Mouse (Mus musculus) forebrain, postnatal 0 days (tissue): ENCODE measurements around the gene Gsap. TPM values are rescaled to one million over a fixed set of nuclear protein-coding genes. Genes with fewer than 3 reads are reported as not detected.
"Not testable (repeated sequence)": the region's sequence is repeated elsewhere in the genome, so short reads cannot be mapped to it uniquely, and the experiment has no call there.

ENCODE experiments used
- ATAC-seq: fragments of 200-750 bp; cut with Nextera tagmentation; 2 replicates; pipeline ENCODE4 v1.8.0; 2017; ENCODE audit warnings: mild to moderate bottlenecking, moderate library complexity
- DNase-seq: peaks from one replicate; pipeline ENCODE4 v3.0.0-alpha.2; 2015
- H3K27ac ChIP-seq: fragments of 300-500 bp; sonication (generic); 2 replicates; pipeline ENCODE4 v1.5.1; 2014; ENCODE audit warnings: low read depth, mild to moderate bottlenecking, antibody characterized with exemption, low read length, moderate library complexity, mixed read lengths
- H3K27me3 ChIP-seq: fragments of 300-500 bp; sonication (generic); 2 replicates; pipeline ENCODE4 v1.6.1; 2014; ENCODE audit warnings: mild to moderate bottlenecking, low read length, mixed read lengths; ENCODE audit not compliant: insufficient read depth
- H3K36me3 ChIP-seq: fragments of 300-500 bp; sonication (generic); 2 replicates; pipeline ENCODE4 v1.6.1; 2014; ENCODE audit warnings: mild to moderate bottlenecking, moderate library complexity; ENCODE audit not compliant: insufficient read depth
- H3K4me1 ChIP-seq: fragments of 300-500 bp; sonication (generic); 2 replicates; pipeline ENCODE4 v1.6.1; 2014; ENCODE audit warnings: antibody characterized with exemption; ENCODE audit not compliant: insufficient read depth
- H3K4me2 ChIP-seq: fragments of 300-500 bp; sonication (generic); 2 replicates; pipeline ENCODE4 v1.6.1; 2014; ENCODE audit warnings: low read depth, mild to moderate bottlenecking, moderate library complexity
- H3K4me3 ChIP-seq: fragments of 300-500 bp; sonication (generic); 2 replicates; pipeline ENCODE4 v1.5.1; 2014; ENCODE audit warnings: low read depth, low read length, mixed read lengths
- H3K9ac ChIP-seq: fragments of 300-500 bp; sonication (generic); 2 replicates; pipeline ENCODE4 v1.6.1; 2014; ENCODE audit warnings: mild to moderate bottlenecking
- H3K9me3 ChIP-seq: fragments of 300-500 bp; sonication (generic); 2 replicates; pipeline ENCODE4 v1.6.1; 2016; ENCODE audit warnings: low read length
- CTCF ChIP-seq: sonication (generic); IDR thresholded peaks from 2 replicates; pipeline ENCODE4 v1.5.1; 2016; ENCODE audit warnings: antibody characterized with exemption, control low read depth, low read depth
- WGBS: fragments of 180-500 bp; shearing (Covaris S2); extraction: QIAGEN DNeasy Blood & Tissue Kit; methylation state at CpG from one replicate; pipeline ENCODE4 v1.1.7; 2014; 5-methylcytosine and 5-hydroxymethylcytosine counted together
- polyA plus RNA-seq: library from polyadenylated mRNA; unstranded; fragments of >200 nt; fragmentation: Nextera tagmentation; extraction: Ambion mirVana; gene quantifications from 2 replicates; pipeline ENCODE4 v1.2.1, GENCODE M21; 2015
- total RNA-seq: library from RNA; depleted of rRNA; stranded (reverse); fragments of >200 nt; gene quantifications from 2 replicates; pipeline ENCODE4 v1.2.3, GENCODE M21; 2014; rRNA removed

The Gsap gene
- total RNA-seq (9.4 TPM in 2 replicates), polyA plus RNA-seq (4.9 and 7.7 TPM in 2 replicates)

DNA sequence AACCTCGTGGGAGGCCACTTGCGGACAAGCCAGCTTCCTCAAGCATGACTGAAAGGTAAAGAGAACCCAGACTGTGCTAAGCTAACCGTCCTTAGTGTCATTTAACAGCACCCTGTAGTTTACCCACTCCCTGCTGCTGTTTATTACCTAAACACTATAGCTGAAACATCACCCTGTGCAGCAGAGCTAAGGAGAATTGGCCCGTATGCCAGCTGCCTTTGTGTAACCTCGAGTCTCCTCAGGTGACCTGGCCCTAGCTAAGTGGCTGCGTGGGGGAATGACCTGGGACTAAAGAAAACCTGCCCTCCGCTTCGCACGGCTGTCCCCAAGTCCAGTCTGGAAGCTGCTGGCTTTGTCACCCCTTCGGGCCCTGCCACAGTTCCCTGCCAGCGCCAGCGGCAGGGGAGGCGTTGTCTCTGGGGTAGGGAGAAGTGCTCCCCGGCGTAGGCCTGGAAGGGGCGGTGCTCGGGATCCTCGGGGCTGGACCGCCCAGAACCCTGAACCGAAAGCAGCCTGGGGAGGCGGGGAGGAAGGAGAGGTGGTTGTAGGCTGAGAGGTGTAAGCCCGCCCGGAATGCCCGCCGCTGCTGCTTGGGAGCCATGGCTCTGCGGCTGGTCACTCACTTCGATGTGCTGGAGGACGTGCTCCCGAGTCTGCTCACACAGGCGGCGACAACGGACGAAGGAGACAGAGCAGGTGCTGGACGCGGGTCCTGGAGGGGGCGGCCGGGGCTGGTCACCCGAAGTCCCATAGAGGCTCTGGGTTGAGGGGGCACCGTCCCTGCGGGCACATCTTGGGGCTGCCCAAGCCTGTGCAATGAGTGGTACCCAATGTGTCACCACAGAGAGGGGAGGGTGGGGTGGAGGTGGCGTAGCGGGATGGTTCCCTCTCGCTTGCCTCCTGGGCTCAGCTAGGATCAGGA lies at the start of gene Gsap:
Gene Gsap (plus strand): TSS at position 492 of the 922 bp plus-strand sequence.
- H3K4me2 ChIP-seq: peak within 1 kb of the TSS; percentile 74
- peak within 1 kb of the TSS; percentile 56 for H3K4me3 ChIP-seq
- H3K36me3 ChIP-seq: no peaks in the 10 kb centered on the region
- ATAC-seq (peak; percentile 89), DNase-seq (peak; percentile 57)
- TF ChIP-seq CTCF: no peak
- H3K4me1 ChIP-seq: 0 out of 2 replicates have a peak, but pooled peaks cover 5% of the 10 kb centered on the region
- H3K27me3 ChIP-seq: no peaks in the 10 kb centered on the region
- WGBS: 4% methylated on average over 43 of the region's 43 CpGs
- no peaks in the 10 kb centered on the region for H3K9me3 ChIP-seq
- H3K27ac ChIP-seq: peak within 1 kb of the TSS; percentile 45; the same call in 1 of the 2 replicates
- peak within 1 kb of the TSS; percentile 73 for H3K9ac ChIP-seq

DNA sequence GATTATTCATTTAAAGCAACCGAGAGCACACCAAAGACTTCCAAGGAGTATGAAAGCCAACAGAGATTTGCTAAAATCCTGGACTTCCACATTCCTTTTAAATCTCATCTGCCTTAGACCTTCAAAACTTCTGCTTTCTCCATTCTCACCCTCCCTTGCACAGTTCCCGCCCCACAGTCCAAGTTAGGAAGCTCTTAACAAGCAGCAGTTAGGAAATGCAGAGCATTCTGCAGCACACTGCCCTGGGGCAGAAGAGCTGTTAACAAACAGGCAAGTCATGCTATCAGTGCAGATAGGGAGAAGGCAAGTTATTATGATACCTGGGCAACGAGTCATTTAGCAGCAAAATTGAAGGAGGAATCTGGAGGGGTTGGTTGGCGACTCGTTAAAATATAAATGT lies 49.5 kb upstream of the Gsap start:
- ATAC-seq: no peak
- no peak overlapping the region for H3K4me2 ChIP-seq
- WGBS: 69% methylated on average over 5 of the region's 5 CpGs

DNA sequence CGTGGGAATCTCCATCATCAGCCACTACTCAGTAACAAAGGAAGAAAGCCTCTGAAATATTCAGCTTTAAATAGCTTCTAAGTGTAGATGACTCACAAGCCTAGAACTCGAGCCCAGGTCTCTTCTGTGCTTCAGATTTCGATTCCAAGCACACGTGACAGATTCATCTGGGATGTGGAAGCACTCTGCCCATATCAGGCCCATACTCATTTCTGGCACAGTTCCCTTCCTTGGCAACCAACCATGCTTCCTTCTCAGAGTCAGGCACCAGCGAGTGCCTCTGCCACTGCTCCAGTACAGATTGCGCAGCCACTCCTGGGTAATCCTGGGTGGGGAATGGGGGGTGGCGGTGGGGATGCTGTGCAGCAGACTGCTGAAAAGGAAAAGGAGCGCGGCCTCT lies 46.5 kb upstream of the Gsap start:
- H3K36me3 ChIP-seq: no peaks in the 10 kb centered on the region
- ATAC-seq (peak; percentile 96), DNase-seq (peak; percentile 87)
- peaks cover 3% of the 10 kb centered on the region; the same call in 1 of the 2 replicates for H3K4me1 ChIP-seq
- H3K4me3 ChIP-seq: no peak overlapping the region
- no peaks in the 10 kb centered on the region for H3K9me3 ChIP-seq
- H3K4me2 ChIP-seq: peak overlapping the region; percentile 6; the same call in 1 of the 2 replicates
- TF ChIP-seq CTCF: no peak
- H3K9ac ChIP-seq: peak overlapping the region; percentile 14; the same call in 1 of the 2 replicates
- WGBS: 20% methylated on average over 9 of the region's 9 CpGs
- no peaks in the 10 kb centered on the region for H3K27me3 ChIP-seq
- H3K27ac ChIP-seq: peak overlapping the region; percentile 67

More for the DNA sequence above, 49.5 kb upstream of the Gsap start:
- H3K4me3 ChIP-seq: no peak overlapping the region
- H3K9me3 ChIP-seq: no peaks in the 10 kb centered on the region
- no peaks in the 10 kb centered on the region for H3K27me3 ChIP-seq
- no peak overlapping the region for H3K9ac ChIP-seq
- no peak for DNase-seq
- H3K36me3 ChIP-seq: no peaks in the 10 kb centered on the region
- H3K27ac ChIP-seq: no peak overlapping the region
- TF ChIP-seq CTCF: no peak
- peaks cover 3% of the 10 kb centered on the region; the same call in 1 of the 2 replicates for H3K4me1 ChIP-seq

DNA sequence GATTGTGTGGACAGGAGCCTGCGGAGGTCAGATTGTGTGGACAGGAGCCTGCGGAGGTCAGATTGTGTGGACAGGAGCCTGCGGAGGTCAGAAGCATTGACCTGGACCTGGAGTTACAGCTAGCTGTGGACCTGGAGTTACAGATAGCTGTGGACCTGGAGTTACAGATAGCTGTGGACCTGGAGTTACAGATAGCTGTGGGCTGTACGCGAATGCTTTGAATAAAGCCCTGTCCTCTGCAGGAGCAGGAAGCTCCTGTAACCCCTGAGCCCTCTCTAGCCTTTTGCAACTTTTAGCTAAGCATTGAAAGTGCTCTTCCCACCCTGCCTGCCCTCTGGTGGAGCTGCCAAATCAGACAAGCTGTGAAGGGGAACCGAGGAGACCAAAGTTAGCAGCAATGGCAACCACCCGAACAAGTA lies 44.9 kb upstream of the Gsap start:
- DNase-seq, H3K4me2 ChIP-seq, ATAC-seq, H3K4me3 ChIP-seq, H3K27ac ChIP-seq, H3K9me3 ChIP-seq, H3K9ac ChIP-seq, H3K27me3 ChIP-seq, H3K36me3 ChIP-seq, H3K4me1 ChIP-seq: not testable (repeated sequence)
- 81% methylated on average over 7 of the region's 7 CpGs for WGBS
- TF ChIP-seq CTCF: peak; percentile 43

DNA sequence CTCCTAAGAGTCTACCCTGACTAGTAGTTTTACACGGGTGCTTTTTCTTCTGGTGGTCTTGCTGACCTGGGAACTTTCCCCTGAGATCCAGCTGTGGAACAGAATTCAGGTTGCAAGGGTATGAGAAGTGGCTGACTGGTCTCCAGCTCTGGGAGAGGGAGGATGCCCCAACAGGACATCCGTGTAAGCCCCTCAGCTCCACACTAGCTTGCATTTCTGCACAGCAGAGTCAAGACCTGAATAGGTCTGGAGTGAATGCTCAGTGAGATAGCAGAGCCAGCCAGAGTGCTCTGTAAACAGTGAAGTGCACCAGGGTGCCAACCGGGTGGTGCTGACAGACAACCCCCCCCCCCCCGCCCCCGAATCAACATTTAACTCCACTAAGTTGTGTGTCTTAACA lies 44.4 kb upstream of the Gsap start:
- H3K4me2 ChIP-seq: no peak overlapping the region
- H3K36me3 ChIP-seq: no peaks in the 10 kb centered on the region
- no peak overlapping the region for H3K27ac ChIP-seq
- ATAC-seq (no peak), DNase-seq (no peak)
- no peak for TF ChIP-seq CTCF
- no peak overlapping the region for H3K4me3 ChIP-seq
- 58% methylated on average over 5 of the region's 5 CpGs for WGBS
- no peaks in the 10 kb centered on the region for H3K27me3 ChIP-seq
- H3K4me1 ChIP-seq: peaks cover 3% of the 10 kb centered on the region; the same call in 1 of the 2 replicates
- no peaks in the 10 kb centered on the region for H3K9me3 ChIP-seq
- no peak overlapping the region for H3K9ac ChIP-seq

DNA sequence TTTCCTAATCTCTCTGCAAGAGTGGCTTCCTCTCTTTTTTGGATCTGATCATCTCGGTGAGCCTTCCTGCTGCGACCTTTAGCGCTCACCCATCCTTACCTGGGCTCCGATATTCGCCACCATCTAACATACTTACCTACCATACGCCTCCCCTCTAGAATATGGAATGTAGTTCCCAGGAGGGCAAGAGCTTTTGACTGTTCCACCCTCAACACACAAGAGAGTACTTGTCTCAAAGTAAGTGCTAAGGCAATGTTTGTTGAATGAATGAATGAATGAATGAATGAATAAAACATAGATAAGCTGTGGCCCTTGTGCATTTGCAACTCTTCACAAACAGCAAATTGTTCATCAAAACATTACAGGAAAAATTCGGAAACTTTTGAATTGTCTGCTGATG lies 43.0 kb upstream of the Gsap start:
- no peaks in the 10 kb centered on the region for H3K9me3 ChIP-seq
- H3K4me2 ChIP-seq: no peak overlapping the region
- no peaks in the 10 kb centered on the region for H3K36me3 ChIP-seq
- no peak for TF ChIP-seq CTCF
- no peaks in the 10 kb centered on the region for H3K27me3 ChIP-seq
- H3K9ac ChIP-seq: no peak overlapping the region
- no peak overlapping the region for H3K27ac ChIP-seq
- ATAC-seq (no peak), DNase-seq (no peak)
- peaks cover 3% of the 10 kb centered on the region; the same call in 1 of the 2 replicates for H3K4me1 ChIP-seq
- H3K4me3 ChIP-seq: no peak overlapping the region
- 91% methylated on average over 7 of the region's 7 CpGs for WGBS

DNA sequence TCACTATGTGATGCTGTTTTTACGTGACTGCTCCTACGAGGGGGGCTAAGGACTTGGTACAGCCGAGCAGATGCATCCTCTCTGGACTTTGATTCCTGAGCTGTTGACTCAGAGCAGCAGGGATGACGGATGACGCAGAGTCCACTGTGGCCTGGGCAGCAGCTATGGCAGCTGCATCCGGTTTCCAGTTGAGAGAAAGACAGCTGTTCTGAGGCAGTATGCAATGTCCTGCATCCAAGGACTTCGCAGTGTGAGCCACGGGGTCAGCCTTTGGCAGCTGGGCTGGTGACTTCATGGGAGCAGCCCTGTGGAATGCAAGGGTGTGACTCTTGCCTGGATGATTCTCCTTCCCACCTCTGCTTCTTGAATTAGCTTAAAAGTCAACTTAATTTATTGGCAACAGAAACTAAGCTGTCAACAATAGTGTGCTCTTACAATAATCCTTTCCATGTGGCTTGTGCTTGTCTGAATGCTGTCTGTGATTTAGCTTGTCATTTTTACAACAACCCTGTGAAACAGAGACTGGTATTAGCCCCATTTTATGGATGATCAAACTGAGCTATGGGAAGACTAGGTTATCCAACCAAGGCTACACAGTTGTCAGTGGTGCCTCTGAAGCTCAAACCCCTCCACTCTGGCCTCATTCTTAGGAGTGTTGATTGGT lies 41.4 kb upstream of the Gsap start:
- H3K4me1 ChIP-seq: no peaks in the 10 kb centered on the region
- H3K27ac ChIP-seq: no peak overlapping the region
- H3K4me2 ChIP-seq: no peak overlapping the region
- no peaks in the 10 kb centered on the region for H3K36me3 ChIP-seq
- no peaks in the 10 kb centered on the region for H3K9me3 ChIP-seq
- no peak for DNase-seq
- TF ChIP-seq CTCF: no peak
- H3K9ac ChIP-seq: no peak overlapping the region
- peak; percentile 18; the same call in 1 of the 2 replicates for ATAC-seq
- H3K27me3 ChIP-seq: no peaks in the 10 kb centered on the region
- WGBS: 78% methylated on average over 8 of the region's 8 CpGs
- no peak overlapping the region for H3K4me3 ChIP-seq
